Mouse (Mus musculus): Measurements from ENCODE around the gene Pym1. TPM values are rescaled to one million over a fixed set of nuclear protein-coding genes. Genes with fewer than 3 reads are reported as not detected.

The Pym1 gene
- polyA plus RNA-seq, 1 experiment from 2014 or later: 23.1 TPM

- Histone ChIP-seq H3K4me2 (no peak overlapping the region), H3K9me3 (replicated peaks) (no peaks in the 10 kb centered on the region), H3K36me3 (no peaks in the 10 kb centered on the region), H3K27me3 (replicated peaks) (peaks cover 10% of the 10 kb centered on the region), H3K4me1 (replicated peaks) (peaks cover 27% of the 10 kb centered on the region), H3K4me3 (no peak overlapping the region), H3K27ac (ENCODE audit: poor library complexity, severe bottlenecking) (no peak overlapping the region), H3K9ac (no peak overlapping the region)
- ATAC-seq (ENCODE audit: insufficient number of reproducible peaks, low FRiP score): no peak
- 88% methylated on average over 10 of the region's 10 CpGs for WGBS
Observed at GRCm38 (mm10) chr10:128745946-128746613, 1.6 kb upstream of the Pym1 start.

GRCm38 (mm10) chr10:128746972-128747645, 580 bp upstream of the Pym1 start:
- H3K4me2 ChIP-seq: peak overlapping the region; percentile 88
- 0 out of 2 replicates have a peak, but pooled peaks cover under 1% of the 10 kb centered on the region for H3K36me3 ChIP-seq
- H3K4me3 ChIP-seq: peak overlapping the region; percentile 82
- H3K27ac ChIP-seq (ENCODE audit: poor library complexity, severe bottlenecking): peak overlapping the region; percentile 95
- 43% methylated on average over 9 of the region's 9 CpGs for WGBS
- peaks cover 27% of the 10 kb centered on the region for H3K4me1 ChIP-seq (replicated peaks)
- H3K9me3 ChIP-seq (replicated peaks): no peaks in the 10 kb centered on the region
- peaks cover 6% of the 10 kb centered on the region for H3K27me3 ChIP-seq (replicated peaks)
- ATAC-seq (ENCODE audit: insufficient number of reproducible peaks, low FRiP score): no peak
- peak overlapping the region; percentile 87 for H3K9ac ChIP-seq

- H3K27ac ChIP-seq (ENCODE audit: poor library complexity, severe bottlenecking): peak overlapping the region; percentile 95
- H3K27me3 ChIP-seq (replicated peaks): no peaks in the 10 kb centered on the region
- under 1% methylated on average over 37 of the region's 37 CpGs for WGBS
- peak overlapping the region; percentile 88 for H3K4me2 ChIP-seq
- ATAC-seq (ENCODE audit: insufficient number of reproducible peaks, low FRiP score): peak; percentile 86
- peak overlapping the region; percentile 87 for H3K9ac ChIP-seq
- peaks cover 19% of the 10 kb centered on the region for H3K4me1 ChIP-seq (replicated peaks)
- H3K36me3 ChIP-seq: peaks cover 11% of the 10 kb centered on the region
- no peaks in the 10 kb centered on the region for H3K9me3 ChIP-seq (replicated peaks)
- H3K4me3 ChIP-seq: peak overlapping the region; percentile 82
Observed at GRCm38 (mm10) chr10:128748252-128748864, 669 bp downstream of the Pym1 start.

GRCm38 (mm10) chr10:128772895-128773294, 25.2 kb downstream of the Pym1 start:
- no peaks in the 10 kb centered on the region for H3K36me3 ChIP-seq
- no peak overlapping the region for H3K27ac ChIP-seq (ENCODE audit: poor library complexity, severe bottlenecking)
- no peak overlapping the region for H3K4me3 ChIP-seq
- no peaks in the 10 kb centered on the region for H3K4me1 ChIP-seq (replicated peaks)
- H3K4me2 ChIP-seq: no peak overlapping the region
- whole genome bisulfite sequencing: 67% methylated on average over 2 of the region's 2 CpGs
- ATAC-seq (ENCODE audit: insufficient number of reproducible peaks, low FRiP score): no peak
- no peaks in the 10 kb centered on the region for H3K9me3 ChIP-seq (replicated peaks)
- H3K9ac ChIP-seq: no peak overlapping the region; the same call in 1 of the 2 replicates
- no peaks in the 10 kb centered on the region for H3K27me3 ChIP-seq (replicated peaks)

GRCm38 (mm10) chr10:128773685-128774084, 26.0 kb downstream of the Pym1 start:
- ATAC-seq (ENCODE audit: insufficient number of reproducible peaks, low FRiP score): no peak
- Histone ChIP-seq H3K27ac (ENCODE audit: poor library complexity, severe bottlenecking) (no peak overlapping the region), H3K4me2 (no peak overlapping the region), H3K9ac (no peak overlapping the region), H3K9me3 (replicated peaks) (no peaks in the 10 kb centered on the region), H3K27me3 (replicated peaks) (no peaks in the 10 kb centered on the region), H3K4me3 (no peak overlapping the region), H3K4me1 (replicated peaks) (no peaks in the 10 kb centered on the region), H3K36me3 (no peaks in the 10 kb centered on the region)
- 15% methylated on average over 5 of the region's 5 CpGs for WGBS

- H3K27ac ChIP-seq (ENCODE audit: poor library complexity, severe bottlenecking): peak overlapping the region; percentile 88
- H3K4me2 ChIP-seq: no peak overlapping the region
- H3K4me3 ChIP-seq: no peak overlapping the region
- WGBS: 82% methylated on average over 2 of the region's 2 CpGs
- no peaks in the 10 kb centered on the region for H3K36me3 ChIP-seq
- H3K9ac ChIP-seq: no peak overlapping the region
- ATAC-seq (ENCODE audit: insufficient number of reproducible peaks, low FRiP score): no peak
- H3K9me3 ChIP-seq (replicated peaks): no peaks in the 10 kb centered on the region
- no peaks in the 10 kb centered on the region for H3K27me3 ChIP-seq (replicated peaks)
- H3K4me1 ChIP-seq (replicated peaks): no peaks in the 10 kb centered on the region
Observed at GRCm38 (mm10) chr10:128778441-128778840, 30.8 kb downstream of the Pym1 start.

GRCm38 (mm10) chr10:128779011-128779795, 31.5 kb downstream of the Pym1 start:
- 27% methylated on average over 8 of the region's 8 CpGs for WGBS
- H3K9me3 ChIP-seq (replicated peaks): peaks cover 7% of the 10 kb centered on the region
- H3K4me3 ChIP-seq: no peak overlapping the region
- H3K4me2 ChIP-seq: no peak overlapping the region
- H3K27me3 ChIP-seq (replicated peaks): no peaks in the 10 kb centered on the region
- no peak overlapping the region for H3K9ac ChIP-seq
- no peaks in the 10 kb centered on the region for H3K36me3 ChIP-seq
- no peaks in the 10 kb centered on the region for H3K4me1 ChIP-seq (replicated peaks)
- peak overlapping the region; percentile 88 for H3K27ac ChIP-seq (ENCODE audit: poor library complexity, severe bottlenecking)
- peak; percentile 88 for ATAC-seq (ENCODE audit: insufficient number of reproducible peaks, low FRiP score)

- Histone ChIP-seq H3K4me1 (replicated peaks) (no peaks in the 10 kb centered on the region), H3K4me2 (no peak overlapping the region), H3K36me3 (no peaks in the 10 kb centered on the region), H3K9ac (no peak overlapping the region), H3K27me3 (replicated peaks) (no peaks in the 10 kb centered on the region), H3K27ac (ENCODE audit: poor library complexity, severe bottlenecking) (no peak overlapping the region), H3K9me3 (replicated peaks) (peaks cover 12% of the 10 kb centered on the region), H3K4me3 (no peak overlapping the region)
- 93% methylated on average over 1 of the region's 1 CpGs for WGBS
- ATAC-seq (ENCODE audit: insufficient number of reproducible peaks, low FRiP score): no peak
Observed at GRCm38 (mm10) chr10:128780200-128780599, 32.5 kb downstream of the Pym1 start.

GRCm38 (mm10) chr10:128790398-128791124, 42.9 kb downstream of the Pym1 start, which contains the start of gene Mmp19:
Mmp19 (plus strand) TSS chr10:128790910.
- ATAC-seq (ENCODE audit: insufficient number of reproducible peaks, low FRiP score): no peak; the same call in 1 of the 2 replicates
- Histone ChIP-seq H3K9me3 (replicated peaks) (no peaks in the 10 kb centered on the region), H3K27ac (ENCODE audit: poor library complexity, severe bottlenecking) (0 out of 2 replicates have a peak within 1 kb of the TSS, but pooled peaks have one; percentile 2), H3K36me3 (no peaks in the 10 kb centered on the region), H3K4me1 (replicated peaks) (peaks cover 10% of the 10 kb centered on the region; the same call in 1 of the 2 replicates), H3K27me3 (replicated peaks) (no peaks in the 10 kb centered on the region), H3K4me3 (no peak within 1 kb of the TSS), H3K9ac (no peak within 1 kb of the TSS), H3K4me2 (0 out of 2 replicates have a peak within 1 kb of the TSS, but pooled peaks have one; percentile 15)
- WGBS: 63% methylated on average over 7 of the region's 7 CpGs

- Histone ChIP-seq H3K27ac (ENCODE audit: poor library complexity, severe bottlenecking) (no peak overlapping the region), H3K4me3 (no peak overlapping the region), H3K4me2 (no peak overlapping the region), H3K9ac (no peak overlapping the region), H3K27me3 (replicated peaks) (no peaks in the 10 kb centered on the region), H3K4me1 (replicated peaks) (peaks cover 15% of the 10 kb centered on the region; the same call in 1 of the 2 replicates), H3K36me3 (no peaks in the 10 kb centered on the region), H3K9me3 (replicated peaks) (no peaks in the 10 kb centered on the region)
- ATAC-seq (ENCODE audit: insufficient number of reproducible peaks, low FRiP score): no peak
Observed at GRCm38 (mm10) chr10:128792041-128792440, 44.4 kb downstream of the Pym1 start.

Data from heart, embryonic 12.5 days (tissue).